Mouse (Mus musculus) heart, adult 2 months (tissue): ENCODE results near the gene Rnf216.

ENCODE experiments used
- CTCF ChIP-seq: fragments of 200-600 bp; IDR thresholded peaks from 2 replicates; pipeline ENCODE4 v1.8.1; 2022; ENCODE audit warnings: antibody characterized with exemption, mild to moderate bottlenecking, moderate library complexity
- POLR2A ChIP-seq: fragments of 200-500 bp; IDR thresholded peaks from 2 replicates; pipeline ENCODE4 v1.6.1; 2011; ENCODE audit warnings: mild to moderate bottlenecking, low read depth, low read length, control low read depth; ENCODE audit not compliant: insufficient read depth

- TF ChIP-seq CTCF, result no peak
- TF ChIP-seq POLR2A, result no peak
Measured at GRCm38 (mm10) chr5:143049746-143050145, 63.0 kb downstream of the Rnf216 start.
